Mouse (Mus musculus) MEL (cell line): Measurements from ENCODE around the gene Fkbp9. TPM values are rescaled to one million over a fixed set of nuclear protein-coding genes. Genes with fewer than 3 reads are reported as not detected.
A peak's percentile ranks its signal among the peaks of the same experiment; 100 is the strongest.

Experiments
- DNase-seq: peaks from one replicate; pipeline ENCODE4 v3.0.0; 2011; ENCODE audit warnings: low read depth, low spot score
- H3K27ac ChIP-seq: 2 replicates; pipeline ENCODE4 v1.5.1; 2012; ENCODE audit warnings: low read depth, mild to moderate bottlenecking, control low read depth, low read length, moderate library complexity; ENCODE audit not compliant: control insufficient read depth
- H3K27me3 ChIP-seq, 2 experiments: fragments of 150-350 bp in 1 of 2; sonication (generic) in 1 of 2; 2 replicates each; pipeline ENCODE4 v1.6.1; 2012; ENCODE audit warnings: low read length in 2 of 2, mild to moderate bottlenecking in 2 of 2, improper control_type of control experiment in 1 of 2, moderate library complexity in 1 of 2; ENCODE audit not compliant: insufficient read depth in 2 of 2, control insufficient read depth in 1 of 2
- H3K36me3 ChIP-seq, 2 experiments: 2 replicates each; pipeline ENCODE4 v1.6.1; 2012 to 2014; ENCODE audit warnings: low read length in 2 of 2, improper control_type of control experiment in 1 of 2, inconsistent platforms in 1 of 2, mild to moderate bottlenecking in 1 of 2; ENCODE audit not compliant: insufficient read depth in 2 of 2, control insufficient read depth in 1 of 2
- H3K4me1 ChIP-seq, 2 experiments: fragments of 150-350 bp in 1 of 2; sonication (generic) in 1 of 2; 2 replicates each; pipeline ENCODE4 v1.6.1; 2012; ENCODE audit warnings: low read length in 2 of 2, improper control_type of control experiment in 1 of 2, mild to moderate bottlenecking in 1 of 2; ENCODE audit not compliant: insufficient read depth in 2 of 2, control insufficient read depth in 1 of 2
- H3K4me3 ChIP-seq, 2 experiments: fragments of 150-350 bp in 1 of 2; sonication (generic) in 1 of 2; 2 replicates each; pipeline ENCODE4 v1.5.1; 2012; ENCODE audit warnings: low read depth in 2 of 2, low read length in 2 of 2, mild to moderate bottlenecking in 2 of 2, moderate library complexity in 2 of 2, control low read depth in 1 of 2, improper control_type of control experiment in 1 of 2; ENCODE audit not compliant: control insufficient read depth in 1 of 2, insufficient read depth in 1 of 2
- H3K79me2 ChIP-seq: 2 replicates; pipeline ENCODE4 v1.6.1; 2012; ENCODE audit warnings: mild to moderate bottlenecking, low read length, moderate library complexity; ENCODE audit not compliant: control insufficient read depth, poor library complexity, insufficient read depth
- H3K9ac ChIP-seq: 2 replicates; pipeline ENCODE4 v1.6.1; 2012; ENCODE audit warnings: low read depth, mild to moderate bottlenecking, control low read depth, low read length, moderate library complexity; ENCODE audit not compliant: control insufficient read depth, poor library complexity, severe bottlenecking
- H3K9me3 ChIP-seq: fragments of 150-350 bp; sonication (generic); replicated peaks from 2 replicates; pipeline ENCODE4 v1.6.1; 2012; ENCODE audit warnings: mild to moderate bottlenecking, low read length, improper control_type of control experiment, moderate library complexity; ENCODE audit not compliant: insufficient read depth
- BHLHE40 ChIP-seq: IDR thresholded peaks from 2 replicates; pipeline ENCODE4 v1.6.1; 2012; ENCODE audit warnings: low read depth, mild to moderate bottlenecking, inconsistent platforms, low read length, improper control_type of control experiment, borderline replicate concordance
- CHD1 ChIP-seq: IDR thresholded peaks from 2 replicates; pipeline ENCODE4 v1.6.1; 2012; ENCODE audit warnings: low read depth, mild to moderate bottlenecking, inconsistent platforms, low read length, improper control_type of control experiment
- ELF1 ChIP-seq: IDR thresholded peaks from 2 replicates; pipeline ENCODE4 v1.6.1; 2014; ENCODE audit warnings: low read depth, mild to moderate bottlenecking, inconsistent platforms, low read length, improper control_type of control experiment, moderate library complexity
- EP300 ChIP-seq, 2 experiments: IDR thresholded peaks; 2 replicates each; pipeline ENCODE4 v1.6.1; 2011; ENCODE audit warnings: improper control_type of control experiment in 2 of 2, low read length in 2 of 2, low read depth in 1 of 2, mild to moderate bottlenecking in 1 of 2
- ETS1 ChIP-seq: IDR thresholded peaks from 2 replicates; pipeline ENCODE4 v1.6.1; 2012; ENCODE audit warnings: low read depth, mild to moderate bottlenecking, inconsistent platforms, low read length, improper control_type of control experiment, moderate library complexity
- GATA1 ChIP-seq: IDR thresholded peaks from 2 replicates; pipeline ENCODE4 v1.6.1; 2011; ENCODE audit warnings: low read depth, low read length, improper control_type of control experiment
- HCFC1 ChIP-seq: IDR thresholded peaks from 2 replicates; pipeline ENCODE4 v1.6.1; 2012; ENCODE audit warnings: low read depth, mild to moderate bottlenecking, inconsistent platforms, low read length, improper control_type of control experiment, moderate library complexity
- KAT2A ChIP-seq: conservative IDR thresholded peaks from 2 replicates; pipeline ENCODE4 v1.6.1; 2012; ENCODE audit warnings: low read depth, low read length, improper control_type of control experiment, inconsistent platforms
- MAFK ChIP-seq: IDR thresholded peaks from 2 replicates; pipeline ENCODE4 v1.6.1; 2011; ENCODE audit warnings: low read depth, mild to moderate bottlenecking, low read length, improper control_type of control experiment, borderline replicate concordance
- MAX ChIP-seq: IDR thresholded peaks from 2 replicates; pipeline ENCODE4 v1.6.1; 2011; ENCODE audit warnings: low read length, improper control_type of control experiment
- MAZ ChIP-seq: IDR thresholded peaks from 2 replicates; pipeline ENCODE4 v1.6.1; 2012; ENCODE audit warnings: low read depth, mild to moderate bottlenecking, inconsistent platforms, low read length, improper control_type of control experiment
- MXI1 ChIP-seq: IDR thresholded peaks from 2 replicates; pipeline ENCODE4 v1.6.1; 2011; ENCODE audit warnings: mild to moderate bottlenecking, low read depth, low read length, improper control_type of control experiment
- MYB ChIP-seq: IDR thresholded peaks from 2 replicates; pipeline ENCODE4 v1.6.1; 2011; ENCODE audit warnings: mild to moderate bottlenecking, low read depth, low read length, improper control_type of control experiment
- MYC ChIP-seq: IDR thresholded peaks from 2 replicates; pipeline ENCODE4 v1.6.1; 2011; ENCODE audit warnings: low read depth, mild to moderate bottlenecking, low read length, improper control_type of control experiment, moderate library complexity
- NELFE ChIP-seq: IDR thresholded peaks from 2 replicates; pipeline ENCODE4 v1.6.1; 2011; ENCODE audit warnings: low read depth, low read length, improper control_type of control experiment
- NRF1 ChIP-seq: IDR thresholded peaks from 2 replicates; pipeline ENCODE4 v1.6.1; 2014; ENCODE audit warnings: low read depth, mild to moderate bottlenecking, inconsistent platforms, low read length, improper control_type of control experiment, moderate library complexity; ENCODE audit not compliant: poor library complexity, insufficient read depth, severe bottlenecking
- POLR2AphosphoS2 ChIP-seq: IDR thresholded peaks from 2 replicates; pipeline ENCODE4 v1.6.1; 2011; ENCODE audit warnings: low read length, improper control_type of control experiment
- RCOR1 ChIP-seq: IDR thresholded peaks from 2 replicates; pipeline ENCODE4 v1.6.1; 2012; ENCODE audit warnings: low read depth, mild to moderate bottlenecking, inconsistent platforms, low read length, improper control_type of control experiment
- SIN3A ChIP-seq: IDR thresholded peaks from 2 replicates; pipeline ENCODE4 v1.6.1; 2012; ENCODE audit warnings: low read length, improper control_type of control experiment, inconsistent platforms
- SMC3 ChIP-seq: IDR thresholded peaks from 2 replicates; pipeline ENCODE4 v1.6.1; 2011; ENCODE audit warnings: low read depth, low read length, improper control_type of control experiment
- TAL1 ChIP-seq: IDR thresholded peaks from 2 replicates; pipeline ENCODE4 v1.6.1; 2012; ENCODE audit warnings: mild to moderate bottlenecking, inconsistent platforms, low read length, moderate library complexity, mixed read lengths
- TBP ChIP-seq: IDR thresholded peaks from 2 replicates; pipeline ENCODE4 v1.8.0; 2011; ENCODE audit warnings: low read depth, low read length, improper control_type of control experiment
- TCF12 ChIP-seq: IDR thresholded peaks from 2 replicates; pipeline ENCODE4 v1.6.1; 2014; ENCODE audit warnings: low read depth, mild to moderate bottlenecking, inconsistent platforms, low read length, improper control_type of control experiment, moderate library complexity
- UBTF ChIP-seq: IDR thresholded peaks from 2 replicates; pipeline ENCODE4 v1.6.1; 2012; ENCODE audit warnings: low read depth, mild to moderate bottlenecking, inconsistent platforms, low read length, improper control_type of control experiment, moderate library complexity, borderline replicate concordance; ENCODE audit not compliant: insufficient read depth
- ZC3H11A ChIP-seq: IDR thresholded peaks from 2 replicates; pipeline ENCODE4 v1.6.1; 2012; ENCODE audit warnings: low read depth, mild to moderate bottlenecking, inconsistent platforms, low read length, improper control_type of control experiment
- ZMIZ1 ChIP-seq: IDR thresholded peaks from 2 replicates; pipeline ENCODE4 v1.6.1; 2012; ENCODE audit warnings: low read depth, mild to moderate bottlenecking, inconsistent platforms, low read length, improper control_type of control experiment, moderate library complexity
- ZNF384 ChIP-seq: IDR thresholded peaks from 2 replicates; pipeline ENCODE4 v1.6.1; 2012; ENCODE audit warnings: low read depth, mild to moderate bottlenecking, inconsistent platforms, low read length, improper control_type of control experiment
- polyA plus RNA-seq, 2 experiments: library from polyadenylated mRNA; stranded (reverse) in 1 of 2; unstranded in 1 of 2; fragments of >175 nt in 1 of 2; fragments of >200 nt in 1 of 2; gene quantifications; 2 replicates each; pipeline versions ENCODE4 v1.2.1 to v1.2.4; 2012; ENCODE audit warnings: low replicate concordance in 2 of 2, low read depth in 1 of 2; ENCODE audit not compliant: insufficient read length in 2 of 2, insufficient read depth in 1 of 2, missing spikeins in 1 of 2
- total RNA-seq: library from RNA; depleted of rRNA; stranded (reverse); fragments of 300-350 nt; gene quantifications from 2 replicates; pipeline ENCODE4 v1.2.3, GENCODE M21; 2012

Fkbp9 gene
- total and polyA plus RNA-seq, 3 experiments, result 3.0 to 19.5 TPM; not detected in 1

DNA sequence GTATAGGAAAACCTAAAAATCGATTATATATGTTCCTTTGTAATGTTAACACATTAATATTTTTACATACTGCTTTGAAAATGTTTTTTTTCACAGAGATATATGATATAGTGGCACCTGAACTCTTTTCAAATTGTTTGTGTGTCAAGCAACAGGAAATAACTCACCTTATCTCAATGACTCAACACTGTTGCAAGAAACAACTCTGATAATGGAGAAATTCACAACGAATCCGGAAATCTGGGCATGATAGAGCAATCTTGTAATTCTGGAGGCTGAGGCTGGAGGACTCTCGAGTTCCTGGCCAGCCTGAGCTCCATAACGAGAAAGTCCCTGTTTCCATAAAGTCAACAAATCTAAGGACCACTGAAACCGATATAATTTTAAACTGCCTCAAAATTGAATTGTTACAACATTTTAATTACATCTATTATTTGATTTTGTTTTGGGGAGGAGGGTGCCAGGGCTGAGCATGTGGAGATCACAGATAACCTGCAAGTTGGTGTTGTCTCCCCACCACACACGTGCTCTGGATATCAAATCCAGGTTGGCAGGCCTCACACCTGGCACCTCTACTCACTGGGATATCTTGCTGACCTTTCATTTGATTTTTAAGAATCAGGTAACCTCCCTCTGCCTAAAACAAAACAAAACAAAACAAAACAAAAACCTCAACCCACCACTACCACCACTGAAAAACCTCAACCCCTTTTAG lies 87.6 kb downstream of the Fkbp9 start (continued):
- peak; percentile 13; the same call in 1 of the 2 replicates for TF ChIP-seq MXI1
- peak; percentile 91 for TF ChIP-seq SIN3A
- TF ChIP-seq TBP, result no peak
- TF ChIP-seq NELFE, result no peak
- no peak for TF ChIP-seq ZC3H11A
- peak; percentile 62 for TF ChIP-seq TAL1
- peak; percentile 98 for TF ChIP-seq GATA1
- no peak for TF ChIP-seq KAT2A
- TF ChIP-seq ELF1, result no peak; the same call in 1 of the 2 replicates
- TF ChIP-seq HCFC1, result no peak
- TF ChIP-seq MYB, result peak; percentile 87
- TF ChIP-seq BHLHE40, result no peak; the same call in 1 of the 2 replicates
- peak; percentile 79 for TF ChIP-seq ZNF384
- TF ChIP-seq TCF12, result peak; percentile 96
- TF ChIP-seq, all 39 proteins: peak for 13

DNA sequence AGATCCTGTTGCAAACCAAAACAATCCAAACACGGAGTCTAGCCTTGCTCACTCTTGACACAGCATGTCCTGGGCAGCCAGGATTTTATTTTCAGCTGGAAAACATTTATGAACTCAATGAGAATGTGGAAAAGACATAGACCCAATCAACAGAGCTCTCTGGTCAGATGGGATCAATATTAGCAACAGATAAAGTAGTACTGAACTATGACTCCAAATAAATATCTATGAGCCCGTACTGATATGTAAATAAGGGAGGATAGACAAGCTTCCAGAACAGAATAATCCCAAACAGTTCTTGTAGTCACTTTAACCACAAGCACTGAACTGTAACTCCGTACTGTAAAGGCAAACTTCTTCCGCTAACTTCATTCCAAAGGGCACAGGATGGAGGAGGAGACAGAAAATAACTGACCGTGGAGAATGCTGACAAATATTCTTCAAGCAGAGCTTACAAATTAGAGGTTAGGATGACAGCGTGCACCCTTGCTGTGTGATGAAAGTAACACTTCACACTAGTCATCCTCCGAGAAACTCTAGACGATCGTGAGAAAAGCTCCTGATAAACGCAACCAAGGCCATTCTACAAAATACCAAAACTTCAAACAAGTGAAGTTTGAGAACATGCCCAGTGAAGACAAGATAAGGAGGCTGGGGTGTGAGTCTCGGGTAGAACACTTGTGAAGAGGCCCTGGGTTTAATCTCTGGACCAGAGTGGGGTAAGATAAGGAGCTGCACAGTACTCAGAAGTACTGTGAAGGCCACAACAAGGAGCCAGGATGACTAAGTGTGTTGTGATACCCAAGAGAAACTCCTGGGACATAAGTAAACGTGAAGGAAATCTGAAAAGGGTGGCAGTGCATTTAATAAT lies 88.6 kb downstream of the Fkbp9 start:
- Histone ChIP-seq H3K4me3 (peak overlapping the region; percentile 56 to 95), H3K9ac (peak overlapping the region; percentile 64), H3K27ac (peak overlapping the region; percentile 99), H3K4me1 (peaks cover 39 to 52% of the 10 kb centered on the region in 2 experiments), H3K79me2 (peaks cover 61% of the 10 kb centered on the region), H3K9me3 (no peaks in the 10 kb centered on the region), H3K36me3 (peaks cover 0 to 62% of the 10 kb centered on the region in 2 experiments; a peak in 2 of 4 replicates), H3K27me3 (no peaks in the 10 kb centered on the region)
- TF ChIP-seq EP300 (IDR thresholded peaks at IDR 0.05; ENCODE audit: low read depth in 1 of 2, low read length in 2 of 2), result peak; percentile 91 to 94
- TF ChIP-seq ETS1, result peak; percentile 94
- TF ChIP-seq MAFK, result no peak; the same call in 1 of the 2 replicates
- no peak for TF ChIP-seq ELF1
- TF ChIP-seq RCOR1, result peak; percentile 88; the same call in 1 of the 2 replicates
- 0 out of 2 replicates have a peak, but pooled peaks have one; percentile 44 for TF ChIP-seq HCFC1
- peak; percentile 56; the same call in 1 of the 2 replicates for TF ChIP-seq TBP
- TF ChIP-seq ZMIZ1, result 0 out of 2 replicates have a peak, but pooled peaks have one; percentile 53
- TF ChIP-seq MAZ, result peak; percentile 62; the same call in 1 of the 2 replicates
- peak; percentile 79; the same call in 1 of the 2 replicates for TF ChIP-seq BHLHE40
- TF ChIP-seq ZC3H11A, result no peak
- TF ChIP-seq NRF1, result peak; percentile 36; the same call in 1 of the 2 replicates
- TF ChIP-seq SMC3, result no peak
- TF ChIP-seq MAX, result peak; percentile 61; the same call in 1 of the 2 replicates
- peak; percentile 92 for TF ChIP-seq MXI1
- TF ChIP-seq UBTF, result no peak
- peak; percentile 93 for TF ChIP-seq SIN3A
- TF ChIP-seq MYC, result peak; percentile 67; the same call in 1 of the 2 replicates
- TF ChIP-seq TAL1, result peak; percentile 66
- TF ChIP-seq POLR2AphosphoS2, result no peak
- TF ChIP-seq TCF12, result peak; percentile 92
- TF ChIP-seq ZNF384, result no peak
- peak; percentile 98 for TF ChIP-seq GATA1
- TF ChIP-seq CHD1, result peak; percentile 79
- peak; percentile 86 for DNase-seq
